Mouse (Mus musculus) naive thymus-derived CD4-positive, alpha-beta T cell, adult 2 months (primary cell): Measurements from ENCODE around the gene Ccrl2.

ENCODE experiments used
- DNase-seq: peaks from one replicate; pipeline ENCODE4 v3.0.0-alpha.2; 2011; ENCODE audit warnings: low read depth

The Ccrl2 gene

DNA sequence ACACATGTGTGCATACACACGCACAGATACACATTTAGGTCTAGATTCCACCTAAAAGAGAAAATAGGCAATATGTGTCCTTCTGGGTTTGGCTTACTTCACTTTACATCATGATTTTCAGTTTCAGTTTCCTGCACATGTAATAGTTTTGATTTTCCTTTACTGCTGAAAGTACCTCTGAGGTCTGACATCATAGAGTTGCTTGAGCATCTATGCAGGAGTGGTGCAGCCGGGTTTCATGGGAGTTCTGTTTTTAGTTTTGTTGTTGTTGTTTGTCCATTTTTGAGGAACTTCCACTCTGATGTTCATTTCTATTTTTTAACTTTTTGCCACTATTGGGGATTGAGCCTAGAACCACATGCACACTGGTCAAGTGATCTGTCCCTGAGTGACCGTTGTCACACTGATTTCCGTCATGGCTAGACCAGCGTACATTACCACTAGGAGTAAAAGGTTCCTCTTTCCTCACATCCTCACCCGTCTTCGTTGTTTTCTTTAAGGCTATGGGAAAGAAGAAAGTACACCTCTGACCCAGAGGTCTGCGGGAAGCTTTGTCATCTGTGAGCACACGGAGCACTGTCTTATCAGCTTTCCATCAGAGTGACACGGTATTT, 1.7 kb upstream of the Ccrl2 start:
- peak; percentile 37 for DNase-seq

DNA sequence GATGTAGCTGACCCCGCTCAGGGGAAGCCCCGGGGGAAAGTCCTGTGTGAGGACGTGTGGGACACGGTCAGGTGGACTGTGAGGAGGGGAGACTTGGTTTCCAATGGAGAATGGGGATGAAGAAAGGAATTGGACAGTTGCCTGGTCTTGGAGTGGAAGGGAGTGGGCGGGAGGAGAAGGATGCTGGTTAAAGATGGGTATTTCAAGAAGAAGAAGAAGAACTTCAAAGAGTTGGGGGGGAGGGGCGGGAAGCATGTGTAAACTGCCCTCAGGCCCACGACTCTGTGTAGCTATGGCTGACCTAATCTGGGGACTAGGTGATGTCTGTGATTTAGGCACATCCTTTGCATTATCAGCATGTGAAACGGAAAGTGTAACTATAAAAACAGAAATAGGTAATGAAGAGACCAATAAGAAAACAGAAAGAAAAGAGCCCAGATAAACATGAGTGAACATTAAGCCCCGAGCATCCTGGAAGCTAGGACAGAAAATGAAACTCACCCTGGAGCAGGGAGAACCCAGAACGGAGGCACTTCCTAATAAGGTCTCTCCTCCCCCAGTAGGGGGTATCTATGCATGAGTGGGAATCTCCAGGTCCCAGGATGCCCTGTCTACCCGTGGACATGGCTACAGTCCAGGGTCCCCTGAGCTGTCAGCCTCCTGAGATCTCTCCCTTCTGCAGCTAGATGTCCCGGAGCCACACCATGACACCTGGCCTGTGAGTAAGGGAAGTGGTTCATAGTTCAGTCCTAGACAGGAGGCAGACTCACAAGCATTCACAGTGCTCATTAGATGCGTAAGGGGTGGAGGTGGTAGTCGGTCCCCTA, 438 bp upstream of the Ccrl2 start:
- peak; percentile 46 for DNase-seq

DNA sequence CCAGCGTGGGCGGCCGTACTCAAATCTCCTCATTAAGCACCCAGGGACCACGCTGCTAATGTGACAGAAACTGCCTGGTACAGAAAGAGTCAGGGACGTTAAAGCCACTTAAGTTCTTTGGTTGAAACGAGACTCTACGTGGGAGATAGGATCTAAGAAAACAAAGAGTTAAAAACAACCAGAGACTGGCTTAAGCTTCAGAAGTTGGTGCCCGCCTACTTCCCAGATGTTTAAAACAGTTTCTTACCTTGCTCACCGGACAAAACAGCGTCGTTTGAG, 861 bp downstream of the Ccrl2 start:
- no peak for DNase-seq

DNA sequence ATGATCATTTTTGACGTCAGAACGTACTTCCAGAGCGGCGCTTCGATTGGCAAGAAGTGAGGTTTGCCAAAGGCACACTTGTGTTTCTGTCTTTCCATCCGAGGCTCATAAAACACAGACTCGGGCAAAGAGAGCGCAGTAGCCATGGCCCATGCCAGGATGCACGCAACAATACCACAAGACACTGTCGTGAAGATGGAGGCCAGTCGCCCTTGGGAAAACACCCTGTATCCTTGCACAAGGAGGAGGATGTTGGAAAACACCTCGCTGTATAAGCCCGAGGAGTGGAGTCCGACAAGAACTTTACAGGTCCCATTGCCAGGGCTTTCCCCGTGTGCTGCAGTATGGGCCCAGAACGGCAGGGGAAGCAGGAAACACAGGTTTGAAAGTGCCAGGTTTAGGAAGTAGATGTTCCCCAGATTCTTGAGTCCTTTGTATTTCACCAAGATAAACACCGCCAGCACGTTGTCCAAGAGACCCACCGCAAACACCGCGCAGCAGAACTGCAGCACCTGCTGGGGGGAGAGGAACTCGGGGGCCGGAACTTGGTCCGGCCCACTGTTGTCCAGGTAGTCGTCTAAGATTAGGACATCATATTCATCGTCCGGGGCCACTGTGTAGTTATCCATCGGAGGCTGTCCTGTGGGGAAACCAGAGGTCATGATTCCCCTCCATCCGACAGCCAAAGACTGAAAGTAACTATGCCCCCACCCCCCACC, 1.4 kb downstream of the Ccrl2 start:
- peak; percentile 51 for DNase-seq

DNA sequence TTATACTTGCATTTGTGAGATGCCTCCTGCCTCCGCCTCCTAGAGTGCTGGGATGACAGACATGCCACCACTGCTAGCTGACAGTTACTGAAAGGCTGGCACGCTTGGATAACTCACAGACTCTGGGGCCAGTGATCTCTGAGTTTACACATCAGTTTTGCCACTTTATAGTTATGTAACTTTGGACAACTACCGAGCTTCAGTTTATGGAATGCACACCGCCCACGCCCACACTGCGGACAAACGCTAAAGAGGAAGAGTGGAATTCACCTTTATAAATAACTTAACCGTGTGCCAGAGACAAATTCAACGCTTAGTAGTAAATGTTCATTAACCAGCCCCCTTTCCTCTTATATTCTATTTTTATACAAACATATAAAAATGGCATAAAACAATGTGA, 2.4 kb downstream of the Ccrl2 start:
- no peak for DNase-seq

DNA sequence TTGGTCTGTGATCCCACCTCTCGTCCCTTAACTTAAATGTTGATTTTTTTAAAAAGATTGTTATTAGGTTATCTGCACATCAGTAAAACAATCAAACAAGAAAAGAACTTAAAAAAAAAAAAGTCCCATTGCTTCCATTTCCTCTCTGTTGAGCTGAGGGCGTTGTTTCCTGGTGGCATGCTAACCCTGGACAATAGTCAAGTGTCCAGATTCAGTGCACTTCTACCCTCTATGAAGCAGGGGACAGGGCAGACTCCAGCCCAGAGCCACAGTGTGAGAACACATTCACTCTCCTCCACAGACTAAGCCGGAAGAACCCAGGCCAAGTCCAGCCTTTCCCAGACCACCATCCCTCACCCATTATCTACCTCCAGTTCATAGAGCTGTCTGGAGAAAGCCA, 8.9 kb downstream of the Ccrl2 start:
- no peak for DNase-seq

DNA sequence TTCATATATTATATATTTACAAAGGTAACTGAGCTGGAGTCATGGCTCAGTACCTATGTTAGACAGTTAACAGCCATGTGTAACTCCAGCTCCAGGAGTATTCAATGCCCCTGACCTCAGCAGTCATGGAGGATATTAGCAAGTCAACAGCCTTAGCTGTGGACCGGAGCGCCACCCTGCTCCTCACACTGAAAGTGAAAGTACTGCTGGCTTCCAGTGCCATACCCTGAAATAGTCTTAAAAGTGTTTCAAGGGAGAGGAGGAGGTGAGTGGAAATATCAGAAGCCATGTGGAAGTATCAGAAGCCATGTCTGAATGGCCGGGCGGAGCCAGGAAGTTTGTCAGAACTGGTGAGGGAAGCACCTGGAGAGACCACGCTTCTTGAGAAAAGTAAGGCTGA, 10.1 kb downstream of the Ccrl2 start:
- peak; percentile 45 for DNase-seq

DNA sequence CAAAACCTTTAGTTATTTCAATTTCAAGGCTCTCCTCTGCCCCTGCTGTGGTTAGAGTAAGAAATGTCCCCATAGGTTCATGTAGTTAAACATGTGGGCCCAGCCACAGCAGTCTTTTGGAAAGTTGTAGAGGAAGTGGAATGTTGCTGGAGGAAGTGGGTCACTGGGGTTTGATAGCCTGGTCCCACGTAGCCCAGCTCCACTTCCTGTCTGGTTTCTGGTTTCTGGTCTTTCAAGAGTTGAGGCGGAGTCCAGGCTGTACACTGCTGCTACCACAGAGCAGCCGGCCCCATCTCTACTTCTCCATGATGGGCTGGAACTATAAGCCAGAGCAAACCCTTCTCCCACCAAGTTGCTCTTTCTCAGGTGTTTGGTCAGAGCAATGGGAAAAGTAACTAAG, 11.1 kb downstream of the Ccrl2 start:
- peak; percentile 32 for DNase-seq

DNA sequence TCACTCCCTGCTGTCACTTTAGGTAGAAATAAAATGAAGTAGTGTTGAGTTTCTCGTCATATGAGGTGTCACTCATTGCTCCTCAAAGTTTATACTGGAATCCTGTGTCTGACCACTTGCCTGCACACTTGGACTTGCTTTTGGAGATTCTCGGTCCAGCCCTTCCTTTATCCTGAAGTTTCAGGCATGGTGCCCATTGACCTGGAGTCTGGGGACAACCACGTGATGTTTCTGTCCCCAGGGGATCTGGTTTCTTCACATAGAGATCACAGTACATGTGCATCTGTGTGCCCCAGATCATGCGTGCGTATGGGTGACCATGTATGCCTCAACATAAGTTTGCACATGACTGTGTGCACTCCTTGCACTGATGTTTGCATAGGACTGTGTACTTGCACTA, 15.1 kb downstream of the Ccrl2 start:
- DNase-seq, result no peak

DNA sequence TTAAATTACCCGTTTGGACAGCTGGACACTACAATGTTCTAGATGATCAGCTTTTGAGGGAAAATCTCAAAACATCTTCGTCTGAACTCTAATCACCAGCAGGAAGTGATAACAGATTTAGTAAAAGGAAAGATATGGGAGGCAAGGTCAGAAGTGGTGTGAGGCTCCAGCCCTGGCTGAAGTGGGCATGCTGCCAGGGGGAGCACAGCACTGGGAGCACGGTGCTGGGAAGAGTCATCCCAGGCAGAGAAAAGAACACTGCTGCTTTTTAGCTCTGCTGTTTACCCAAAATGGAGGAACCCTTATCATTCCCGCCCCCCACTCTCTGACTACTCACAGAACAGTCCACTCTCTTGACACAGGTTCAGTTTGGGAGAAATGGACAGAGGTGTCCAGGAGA, 17.4 kb downstream of the Ccrl2 start:
- no peak for DNase-seq

DNA sequence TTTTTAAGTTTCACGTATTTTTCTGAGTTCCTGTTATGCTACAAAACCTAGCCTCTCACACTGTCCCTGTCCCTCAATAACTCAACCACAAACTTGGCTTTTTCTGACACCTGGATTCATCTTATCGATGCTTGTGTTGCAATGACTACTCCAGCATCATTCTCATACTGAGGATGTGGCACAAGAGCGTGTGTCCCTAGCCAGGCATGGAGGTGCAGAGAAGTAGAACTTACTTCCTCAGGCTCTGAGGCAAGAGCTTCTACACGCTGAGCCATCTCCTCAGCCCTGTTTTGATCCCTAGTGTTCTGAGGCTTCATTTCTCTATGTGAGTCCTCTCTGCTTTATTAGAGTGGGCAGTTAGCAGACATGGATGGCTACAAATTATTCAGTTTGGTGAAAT, 23.6 kb downstream of the Ccrl2 start:
- DNase-seq, result no peak

DNA sequence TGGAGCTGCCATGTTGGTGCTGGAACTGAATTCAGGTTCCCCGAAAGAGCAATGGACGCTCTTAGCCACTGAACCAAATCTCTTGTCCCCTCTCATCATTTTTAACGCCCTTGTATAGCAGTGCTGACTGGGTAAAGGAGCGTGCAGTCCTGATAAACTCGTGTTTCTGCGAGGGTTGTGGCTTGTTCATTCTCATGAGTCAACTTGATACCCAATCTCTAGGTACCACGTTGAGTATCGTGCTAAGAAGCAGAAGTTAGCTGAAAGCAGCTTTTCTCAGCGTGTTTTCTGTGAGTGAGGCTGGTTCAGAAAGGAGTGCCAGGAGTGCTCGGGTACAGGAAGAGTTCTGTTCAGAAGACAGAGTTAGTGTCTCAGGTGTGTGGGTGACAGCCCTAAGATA, 30.5 kb downstream of the Ccrl2 start:
- no peak for DNase-seq

DNA sequence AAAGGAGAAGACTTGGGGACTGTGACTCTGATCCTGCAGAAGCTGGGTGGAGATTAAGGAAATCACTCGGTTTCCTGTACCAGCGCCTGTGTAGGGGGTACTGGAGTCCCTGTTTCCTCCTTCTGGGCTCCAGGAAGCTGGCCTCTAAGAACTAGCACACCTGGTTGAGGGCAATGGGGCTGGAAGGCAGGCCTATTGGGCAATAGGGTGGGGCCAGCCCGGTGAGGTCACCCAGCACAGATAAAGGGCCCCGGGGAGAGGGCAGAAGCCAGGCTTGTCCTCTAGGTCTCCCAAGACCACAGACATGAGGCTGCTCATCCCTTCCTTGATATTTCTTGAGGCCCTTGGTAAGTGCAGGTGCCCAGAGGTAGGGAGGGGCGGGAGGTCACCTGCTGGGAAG, 38.3 kb downstream of the Ccrl2 start, which contains the start of gene Ltf:
Gene Ltf, plus strand, starts transcription at position 250 of the 400 bp plus-strand sequence.
- no peak for DNase-seq

DNA sequence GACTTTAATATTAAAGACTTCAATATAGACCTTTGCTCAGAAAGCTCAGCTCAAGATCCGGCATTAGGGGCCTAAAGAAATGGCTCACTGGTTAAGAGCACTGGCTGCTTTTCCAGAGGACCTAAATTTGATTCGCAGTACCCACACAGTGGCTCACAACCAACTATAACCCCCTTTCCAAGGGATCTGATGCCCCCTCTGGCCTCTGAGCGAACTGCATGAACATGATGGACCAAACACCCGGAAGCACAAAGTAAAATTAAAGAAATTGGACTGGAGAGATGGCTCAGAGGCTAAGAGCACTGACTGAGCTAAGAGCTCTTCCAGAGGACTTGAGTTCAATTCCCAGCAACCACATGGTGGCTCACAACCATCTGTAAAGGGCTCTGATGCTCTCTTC, 41.7 kb downstream of the Ccrl2 start:
- DNase-seq, result no peak

DNA sequence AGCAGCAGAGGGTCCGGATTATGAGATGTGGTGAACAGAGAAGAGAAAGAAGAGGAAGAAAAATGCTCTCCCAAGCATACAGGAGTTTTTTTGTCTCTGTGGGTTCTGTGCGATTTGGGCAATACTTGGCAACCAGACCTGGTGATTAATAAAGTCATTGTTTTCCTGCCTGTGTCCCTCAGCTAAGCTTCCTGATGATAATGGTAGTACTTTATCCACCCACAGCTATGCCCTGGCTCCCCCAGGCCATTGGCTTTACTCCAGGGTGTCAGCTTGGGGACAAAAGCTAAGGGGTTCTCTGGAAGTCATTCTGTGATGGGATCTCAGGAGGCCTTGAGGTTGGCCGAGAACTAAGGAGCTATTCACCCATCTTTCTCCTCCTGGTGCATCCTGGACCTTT, 45.3 kb downstream of the Ccrl2 start:
- DNase-seq, result no peak

DNA sequence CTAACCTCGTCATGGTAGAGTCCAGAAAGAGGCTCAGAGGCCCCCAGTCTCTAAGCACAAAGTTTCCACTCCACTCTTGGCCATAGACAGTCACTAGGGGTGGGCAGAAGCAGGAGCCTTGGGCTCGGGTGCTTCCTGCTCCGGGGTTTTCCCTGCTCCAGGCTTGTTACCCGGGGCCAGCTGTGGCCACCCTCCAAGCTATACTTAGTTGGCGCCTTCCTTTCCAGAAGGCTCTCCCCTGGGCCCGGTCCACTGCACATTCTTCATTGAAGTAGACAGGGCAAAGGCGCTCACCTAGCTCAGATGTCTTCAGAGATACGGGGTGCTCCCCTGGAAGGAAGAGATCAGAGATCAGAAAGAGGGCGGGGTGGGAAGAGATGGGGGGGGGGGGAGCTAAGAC, 45.8 kb downstream of the Ccrl2 start:
- DNase-seq, result no peak

DNA sequence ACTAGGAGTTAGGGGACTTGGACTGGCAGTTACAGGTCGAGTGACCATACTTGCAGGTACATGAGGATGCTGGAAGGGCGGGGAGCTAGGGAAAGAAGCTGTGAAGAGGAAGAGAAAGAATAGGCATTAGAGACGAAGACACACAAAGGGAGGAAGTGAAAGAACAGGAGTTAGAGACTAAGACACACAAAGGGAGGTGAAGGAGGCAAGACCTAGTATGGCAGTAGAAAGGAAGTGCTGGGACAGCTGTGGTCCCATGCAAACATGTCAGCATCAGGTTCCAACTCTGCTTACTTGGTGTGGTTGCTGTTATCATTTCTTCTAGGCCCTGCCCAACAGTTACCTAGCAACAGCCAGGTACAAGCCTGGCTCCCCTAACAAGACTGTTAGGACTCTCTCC, 47.6 kb downstream of the Ccrl2 start:
- DNase-seq, result no peak

DNA sequence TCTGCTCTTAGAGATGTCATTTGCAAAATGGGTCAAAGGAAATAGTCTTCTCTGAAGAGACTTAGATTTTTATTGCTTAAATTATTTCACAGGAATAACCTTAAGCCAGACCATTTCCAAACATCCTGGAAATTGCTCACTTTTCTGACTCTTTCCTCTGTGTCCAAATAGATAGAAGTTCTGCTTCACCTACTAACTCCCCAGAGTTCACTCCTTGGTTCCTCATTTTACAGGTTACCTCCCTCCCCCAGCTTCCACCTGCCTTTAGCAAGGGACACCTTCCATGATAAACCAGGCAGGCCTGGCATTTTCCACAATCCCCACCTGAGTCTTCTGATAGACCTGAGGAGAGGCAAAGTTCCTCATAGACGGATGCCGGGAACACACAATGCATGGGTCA, 50.8 kb downstream of the Ccrl2 start:
- DNase-seq, result no peak
